Mouse (Mus musculus) hindbrain, postnatal 0 days (tissue): ENCODE measurements around the gene Ccdc148. TPM values are rescaled to one million over a fixed set of nuclear protein-coding genes. Genes with fewer than 3 reads are reported as not detected.
A peak's percentile ranks its signal among the peaks of the same experiment; 100 is the strongest.

Experiments used
- ATAC-seq: fragments of 200-750 bp; cut with Nextera tagmentation; 2 replicates; pipeline ENCODE4 v1.8.0; 2017; ENCODE audit warnings: mild to moderate bottlenecking, moderate TSS enrichment, moderate library complexity
- DNase-seq: peaks from one replicate; pipeline ENCODE4 v3.0.0-alpha.2; 2015; ENCODE audit warnings: low spot score
- H3K27ac ChIP-seq: fragments of 300-500 bp; sonication (generic); 2 replicates; pipeline ENCODE4 v1.5.1; 2014; ENCODE audit warnings: mild to moderate bottlenecking
- H3K27me3 ChIP-seq: fragments of 300-500 bp; sonication (generic); 2 replicates; pipeline ENCODE4 v1.6.1; 2014; ENCODE audit warnings: low read length, mixed read lengths; ENCODE audit not compliant: insufficient read depth
- H3K36me3 ChIP-seq: fragments of 300-500 bp; sonication (generic); 2 replicates; pipeline ENCODE4 v1.6.1; 2014; ENCODE audit warnings: low read length, mixed read lengths; ENCODE audit not compliant: insufficient read depth
- H3K4me1 ChIP-seq: fragments of 300-500 bp; sonication (generic); 2 replicates; pipeline ENCODE4 v1.6.1; 2014; ENCODE audit warnings: antibody characterized with exemption, low read length, mixed read lengths; ENCODE audit not compliant: insufficient read depth
- H3K4me2 ChIP-seq: fragments of 300-500 bp; sonication (generic); 2 replicates; pipeline ENCODE4 v1.6.1; 2014; ENCODE audit warnings: low read depth, mild to moderate bottlenecking, low read length, moderate library complexity, mixed read lengths
- H3K4me3 ChIP-seq: fragments of 300-500 bp; sonication (generic); 2 replicates; pipeline ENCODE4 v1.5.1; 2014; ENCODE audit warnings: low read length
- H3K9ac ChIP-seq: fragments of 300-500 bp; sonication (generic); replicated peaks from 2 replicates; pipeline ENCODE4 v1.6.1; 2014; ENCODE audit warnings: mild to moderate bottlenecking, low read length, moderate library complexity, mixed read lengths
- H3K9me3 ChIP-seq: fragments of 300-500 bp; sonication (generic); 2 replicates; pipeline ENCODE4 v1.6.1; 2016; ENCODE audit warnings: low read length, mixed read lengths
- CTCF ChIP-seq: IDR thresholded peaks from 2 replicates; pipeline ENCODE4 v1.5.1; 2016; ENCODE audit warnings: antibody characterized with exemption, control low read depth, low read depth
- WGBS: fragments of 180-500 bp; shearing (Covaris S2); extraction: QIAGEN DNeasy Blood & Tissue Kit; methylation state at CpG from one replicate; pipeline ENCODE4 v1.1.7; 2014; 5-methylcytosine and 5-hydroxymethylcytosine counted together
- polyA plus RNA-seq: library from polyadenylated mRNA; unstranded; fragments of >200 nt; fragmentation: Nextera tagmentation; extraction: Ambion mirVana; gene quantifications from 2 replicates; pipeline ENCODE4 v1.2.1, GENCODE M21; 2015
- total RNA-seq: library from RNA; depleted of rRNA; stranded (reverse); fragments of >200 nt; gene quantifications from 2 replicates; pipeline ENCODE4 v1.2.3, GENCODE M21; 2014

Gene Ccdc148
- total and polyA plus RNA-seq, 2 experiments from 2014 or later = 3.3 to 6.0 TPM

- Histone ChIP-seq H3K4me1 (peaks cover 5% of the 10 kb centered on the region; the same call in 1 of the 2 replicates), H3K9ac (no peak overlapping the region), H3K9me3 (no peaks in the 10 kb centered on the region), H3K36me3 (no peaks in the 10 kb centered on the region), H3K4me2 (no peak overlapping the region), H3K4me3 (no peak overlapping the region), H3K27ac (no peak overlapping the region), H3K27me3 (no peaks in the 10 kb centered on the region)
- TF ChIP-seq CTCF = no peak
- ATAC-seq (no peak), DNase-seq (no peak)
- 64% methylated on average over 5 of the region's 5 CpGs for WGBS
Observed at GRCm38 (mm10) chr2:59054339-59054738, 106.1 kb downstream of the Ccdc148 start.

GRCm38 (mm10) chr2:59053461-59054039 lies 106.9 kb downstream of the Ccdc148 start:
- no peaks in the 10 kb centered on the region for H3K27me3 ChIP-seq
- H3K9ac ChIP-seq = no peak overlapping the region
- H3K4me3 ChIP-seq = no peak overlapping the region
- no peak overlapping the region for H3K27ac ChIP-seq
- no peak overlapping the region for H3K4me2 ChIP-seq
- peaks cover 5% of the 10 kb centered on the region; the same call in 1 of the 2 replicates for H3K4me1 ChIP-seq
- WGBS = 54% methylated on average over 7 of the region's 7 CpGs
- H3K36me3 ChIP-seq = no peaks in the 10 kb centered on the region
- no peak for TF ChIP-seq CTCF
- no peaks in the 10 kb centered on the region for H3K9me3 ChIP-seq
- DNase-seq = no peak
- no peak for ATAC-seq

- DNase-seq = no peak
- WGBS = 69% methylated on average over 8 of the region's 8 CpGs
Observed at GRCm38 (mm10) chr2:59050245-59050824, 110.1 kb downstream of the Ccdc148 start.

GRCm38 (mm10) chr2:59049686-59050085 lies 110.8 kb downstream of the Ccdc148 start:
- H3K4me3 ChIP-seq = no peak overlapping the region
- no peak for TF ChIP-seq CTCF
- H3K4me2 ChIP-seq = no peak overlapping the region
- H3K27ac ChIP-seq = 0 out of 2 replicates have a peak overlapping the region, but pooled peaks have one; percentile 16
- H3K9me3 ChIP-seq = no peaks in the 10 kb centered on the region
- H3K27me3 ChIP-seq = no peaks in the 10 kb centered on the region
- DNase-seq (no peak), ATAC-seq (no peak)
- peaks cover 5% of the 10 kb centered on the region; the same call in 1 of the 2 replicates for H3K4me1 ChIP-seq
- no peaks in the 10 kb centered on the region for H3K36me3 ChIP-seq
- no peak overlapping the region for H3K9ac ChIP-seq
- WGBS = 34% methylated on average over 4 of the region's 4 CpGs

More at GRCm38 (mm10) chr2:59050245-59050824, 110.1 kb downstream of the Ccdc148 start:
- Histone ChIP-seq H3K9ac (no peak overlapping the region), H3K4me2 (no peak overlapping the region), H3K27ac (peak overlapping the region; percentile 45; the same call in 1 of the 2 replicates), H3K9me3 (no peaks in the 10 kb centered on the region), H3K27me3 (no peaks in the 10 kb centered on the region), H3K4me3 (no peak overlapping the region), H3K36me3 (no peaks in the 10 kb centered on the region), H3K4me1 (peaks cover 5% of the 10 kb centered on the region; the same call in 1 of the 2 replicates)
- TF ChIP-seq CTCF = no peak
- ATAC-seq = 0 out of 2 replicates have a peak, but pooled peaks have one; percentile 33

- Histone ChIP-seq H3K9me3 (no peaks in the 10 kb centered on the region), H3K4me1 (peaks cover 5% of the 10 kb centered on the region; the same call in 1 of the 2 replicates), H3K4me2 (no peak overlapping the region), H3K27me3 (no peaks in the 10 kb centered on the region), H3K9ac (no peak overlapping the region), H3K27ac (no peak overlapping the region), H3K4me3 (no peak overlapping the region), H3K36me3 (no peaks in the 10 kb centered on the region)
- DNase-seq (peak; percentile 43), ATAC-seq (peak; percentile 78)
- TF ChIP-seq CTCF = no peak
- WGBS = 40% methylated on average over 6 of the region's 6 CpGs
Observed at GRCm38 (mm10) chr2:59048775-59049451, 111.6 kb downstream of the Ccdc148 start.

- TF ChIP-seq CTCF = no peak
- Histone ChIP-seq H3K27ac (no peak overlapping the region), H3K4me2 (peak overlapping the region; percentile 4; the same call in 1 of the 2 replicates), H3K4me3 (no peak overlapping the region), H3K36me3 (no peaks in the 10 kb centered on the region), H3K27me3 (no peaks in the 10 kb centered on the region), H3K9me3 (no peaks in the 10 kb centered on the region), H3K9ac (no peak overlapping the region), H3K4me1 (no peaks in the 10 kb centered on the region)
- 71% methylated on average over 22 of the region's 22 CpGs for WGBS
- 0 out of 2 replicates have a peak, but pooled peaks have one; percentile 18 for ATAC-seq
- no peak for DNase-seq
Observed at GRCm38 (mm10) chr2:59043313-59044032, 117.0 kb downstream of the Ccdc148 start.
